Mouse (Mus musculus): ENCODE data around the gene Plcxd2.

The Plcxd2 gene

DNA sequence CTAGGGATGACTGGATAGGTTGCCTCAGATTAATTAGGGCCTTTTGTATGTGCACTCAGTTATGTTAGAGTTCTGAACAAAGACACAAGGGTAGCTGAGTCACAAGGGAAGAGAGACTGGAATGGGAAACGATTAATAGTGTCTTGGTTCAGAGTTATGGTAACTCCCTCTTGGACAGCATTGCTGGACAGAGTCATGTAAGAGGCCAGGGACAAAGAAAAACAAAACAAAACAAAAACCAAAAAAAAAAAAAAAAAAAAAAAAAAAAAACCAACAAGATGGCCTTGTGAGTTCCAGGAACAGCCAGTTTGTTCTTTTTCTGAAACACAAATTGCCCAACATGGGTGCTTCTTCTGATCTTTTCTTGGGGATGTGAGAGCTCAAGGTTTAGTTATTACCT is 23.8 kb downstream of the Plcxd2 start:
- DNase-seq (ENCODE audit: low read depth): no peak

DNA sequence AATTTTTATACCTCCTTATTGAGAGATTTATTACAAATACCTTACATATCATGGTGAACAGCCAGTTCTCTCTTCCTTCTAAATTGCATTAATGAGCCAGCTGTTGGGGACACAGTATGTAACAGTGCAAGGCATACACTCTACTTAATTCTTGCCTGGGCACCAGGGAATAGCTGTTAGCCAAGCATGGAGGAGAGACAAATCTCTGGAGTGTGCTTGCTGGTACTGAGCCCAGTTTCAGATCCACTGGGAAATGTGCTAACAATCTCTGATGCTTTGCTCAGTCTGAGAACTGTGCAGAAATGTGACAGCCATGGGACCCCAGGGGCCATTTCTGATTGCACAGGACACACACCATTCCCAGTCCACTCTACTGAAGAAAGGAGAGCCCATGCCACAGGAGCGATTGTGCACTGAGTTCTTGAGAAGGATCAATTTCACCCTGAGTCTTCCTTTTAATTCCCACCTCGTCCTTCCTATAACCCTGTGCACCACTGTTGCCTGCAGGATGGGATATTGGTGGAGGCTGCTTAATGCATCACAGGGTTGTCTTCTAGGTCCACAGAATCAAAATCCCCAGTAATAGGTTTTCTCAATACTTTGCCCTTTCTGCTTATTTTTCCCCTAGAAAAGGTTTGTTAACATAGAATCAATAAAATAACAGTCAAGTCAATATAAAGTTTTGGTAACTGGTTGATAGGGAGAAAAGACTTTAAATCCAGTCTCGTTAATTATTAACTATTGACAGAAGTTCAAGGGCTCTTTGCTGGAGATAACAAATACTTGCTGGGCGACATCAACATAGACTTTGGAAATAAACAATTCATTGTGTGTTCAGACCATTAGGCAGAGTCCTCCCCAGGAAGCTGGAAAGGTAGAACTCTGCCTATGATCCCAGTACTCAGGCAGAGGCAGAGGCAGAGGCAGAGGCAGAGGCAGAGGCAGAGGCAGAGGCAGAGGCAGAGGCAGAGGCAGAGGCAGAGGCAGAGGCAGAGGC is 25.1 kb downstream of the Plcxd2 start:
- no peak for DNase-seq (ENCODE audit: low read depth)

DNA sequence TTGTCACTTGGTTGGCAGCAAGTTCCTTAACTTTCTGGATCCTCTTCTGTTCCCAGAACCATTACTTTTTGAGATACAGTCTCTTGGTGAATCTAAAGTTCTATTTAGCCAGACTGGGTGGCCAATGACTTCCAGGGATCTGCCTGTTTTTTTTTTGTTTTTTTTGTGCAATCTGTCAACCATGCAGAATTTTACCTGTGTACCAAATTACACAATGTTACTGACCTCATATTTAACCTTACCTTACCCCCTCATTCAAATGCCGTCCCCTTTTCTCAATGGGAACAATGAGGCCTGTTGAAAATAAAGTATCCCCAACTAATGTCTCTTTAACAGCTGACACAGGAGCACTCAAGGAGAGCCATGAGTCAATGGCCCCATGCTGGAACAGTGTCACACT is 33.8 kb downstream of the Plcxd2 start:
- no peak for DNase-seq (ENCODE audit: low read depth)

DNA sequence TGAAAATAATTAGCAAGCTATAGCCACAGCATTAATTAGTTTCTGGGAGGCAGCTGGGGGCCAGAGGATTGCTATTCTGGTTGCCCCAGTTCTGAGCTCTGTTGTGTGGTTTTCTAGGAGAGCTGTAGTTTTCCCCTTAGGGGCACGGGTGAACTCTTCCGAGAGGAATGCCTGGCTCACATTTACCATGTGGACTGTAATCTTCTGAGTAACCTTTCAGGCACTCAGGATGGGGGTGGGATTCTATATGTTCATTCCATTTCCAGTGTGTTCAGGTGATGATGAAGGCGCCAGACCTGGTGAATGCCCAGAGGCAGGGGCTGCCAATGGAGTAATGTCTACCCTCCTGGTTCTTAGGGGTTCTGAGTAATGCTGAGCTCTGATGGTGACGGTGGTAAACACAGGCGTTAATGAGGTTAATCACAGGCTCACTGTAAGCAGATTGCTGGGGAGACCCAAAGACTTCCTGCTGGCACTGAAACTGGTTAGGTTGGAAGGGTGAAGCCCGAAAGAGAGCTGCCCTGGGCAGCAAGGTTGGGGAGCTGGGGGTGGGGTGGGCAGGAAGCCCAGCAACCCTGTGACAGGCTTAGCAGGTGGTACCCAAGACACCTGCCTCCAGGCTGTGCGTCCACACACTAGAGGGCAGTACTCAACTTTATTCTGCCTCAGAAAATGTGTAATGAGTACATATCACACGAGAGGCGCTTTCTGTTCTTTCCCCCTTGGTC is 35.9 kb downstream of the Plcxd2 start:
- peak; percentile 45 for DNase-seq (ENCODE audit: low read depth)

DNA sequence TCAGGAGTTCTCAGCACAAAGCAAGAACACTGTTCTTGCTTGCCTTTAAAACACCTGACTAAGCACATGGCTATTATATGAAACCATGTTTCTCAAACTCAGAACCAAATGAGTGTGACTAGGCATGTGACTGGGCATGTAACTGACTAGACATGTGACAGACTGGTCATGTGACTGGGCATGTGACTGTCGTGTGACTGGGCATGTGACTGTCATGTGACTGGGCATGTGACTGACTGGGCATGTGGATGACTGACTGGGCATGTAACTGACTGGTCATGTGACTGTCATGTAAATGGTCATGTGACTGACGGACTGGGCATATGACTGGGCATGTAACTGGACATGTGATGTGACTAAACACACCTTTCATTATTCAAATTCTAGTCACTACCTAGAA is 39.8 kb downstream of the Plcxd2 start:
- DNase-seq (ENCODE audit: low read depth): peak; percentile 32

DNA sequence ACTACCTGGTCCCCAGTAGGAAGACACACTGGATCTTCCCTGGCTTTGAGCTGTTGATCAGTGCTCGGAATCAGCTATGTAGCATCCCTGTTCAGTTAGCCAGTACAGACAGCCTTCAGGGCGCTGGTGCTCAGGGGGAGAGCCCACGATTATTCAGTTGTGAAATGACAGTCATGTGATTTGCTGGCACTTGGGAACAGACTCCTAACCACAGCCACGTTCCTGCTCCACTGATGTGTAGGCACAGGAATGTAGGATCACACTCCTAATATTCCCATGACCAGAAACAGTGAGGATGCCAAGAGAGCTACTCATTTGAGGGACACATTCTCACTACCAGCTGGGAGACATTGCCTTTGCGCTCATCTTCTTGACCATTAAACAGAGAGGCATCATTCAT is 41.3 kb downstream of the Plcxd2 start:
- no peak for DNase-seq (ENCODE audit: low read depth)

DNA sequence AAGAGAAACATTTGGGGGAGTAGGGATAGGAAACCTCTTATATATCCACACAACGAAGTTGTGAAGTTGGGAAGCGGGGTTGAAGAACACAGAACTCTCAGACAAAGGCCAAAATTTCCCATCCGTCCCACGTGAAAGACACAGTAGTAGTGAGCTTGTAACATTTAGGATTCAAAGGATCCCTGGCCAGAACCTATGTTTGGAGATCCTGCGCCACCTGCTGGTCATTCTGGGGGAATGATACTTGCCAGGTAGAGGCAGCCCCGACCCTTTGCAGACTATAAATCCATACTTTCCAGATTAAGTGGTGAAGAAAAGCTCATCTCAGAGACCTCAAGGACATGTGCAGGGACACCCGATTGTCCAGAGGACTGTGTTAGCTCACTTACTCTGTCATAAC is 42.5 kb downstream of the Plcxd2 start:
- peak; percentile 83 for DNase-seq (ENCODE audit: low read depth)

DNA sequence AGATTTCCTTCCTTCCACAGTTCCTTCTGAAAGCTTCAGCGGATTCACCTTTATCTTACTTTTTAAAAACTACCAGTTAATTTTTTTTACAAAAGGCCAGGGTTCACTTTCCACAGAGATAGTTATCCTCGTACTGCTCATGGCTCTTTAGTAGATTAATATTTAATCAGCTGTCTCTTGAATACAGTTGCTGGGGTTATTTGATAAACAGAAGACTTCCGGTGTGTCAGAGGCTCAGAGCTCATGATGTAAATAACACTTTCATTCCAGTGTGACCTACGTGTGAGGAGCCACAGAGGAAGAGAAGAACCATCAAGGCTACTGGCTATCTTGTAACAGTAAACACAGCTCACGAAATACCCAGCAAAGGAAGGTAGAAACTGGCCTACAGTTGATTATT is 43.4 kb downstream of the Plcxd2 start:
- DNase-seq (ENCODE audit: low read depth): no peak

DNA sequence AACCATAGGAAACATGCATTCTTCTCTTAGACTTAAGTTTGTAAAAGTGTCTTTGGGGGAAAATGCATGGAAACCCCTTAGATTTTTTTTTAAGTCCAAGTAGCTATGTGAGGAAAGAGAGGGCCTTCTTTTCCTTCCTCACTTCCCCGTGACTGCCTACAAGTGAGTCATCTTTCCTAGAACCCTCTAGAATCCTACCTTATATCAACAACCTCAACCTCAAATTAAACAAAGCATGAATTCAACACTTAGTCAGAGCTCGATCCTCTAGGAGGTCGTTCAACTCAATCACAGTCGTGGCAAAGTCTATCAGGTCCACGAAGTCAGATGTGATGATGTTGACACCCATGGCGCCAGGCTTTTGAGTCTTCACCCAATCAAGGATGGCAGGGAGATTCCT is 45.2 kb downstream of the Plcxd2 start:
- DNase-seq (ENCODE audit: low read depth): no peak

DNA sequence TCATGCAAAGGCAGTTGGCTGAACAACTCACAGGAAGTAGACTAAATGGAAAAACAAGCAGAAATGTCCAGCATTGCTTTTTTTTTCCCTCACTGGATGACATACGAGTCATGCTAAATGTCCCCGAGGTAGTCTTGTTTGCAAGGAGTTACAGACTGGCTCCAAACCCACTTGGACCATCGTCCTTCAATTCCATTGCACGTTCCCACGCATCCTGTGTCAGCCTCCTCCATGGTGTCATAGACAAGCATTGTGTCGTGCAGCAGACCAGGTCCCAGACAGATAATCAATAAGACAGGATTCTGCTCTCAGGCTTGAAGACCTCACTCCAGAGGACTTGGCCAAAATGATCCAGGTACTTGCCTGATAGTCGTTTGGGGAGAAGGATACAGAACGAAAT is 46.2 kb downstream of the Plcxd2 start:
- DNase-seq (ENCODE audit: low read depth): no peak

DNA sequence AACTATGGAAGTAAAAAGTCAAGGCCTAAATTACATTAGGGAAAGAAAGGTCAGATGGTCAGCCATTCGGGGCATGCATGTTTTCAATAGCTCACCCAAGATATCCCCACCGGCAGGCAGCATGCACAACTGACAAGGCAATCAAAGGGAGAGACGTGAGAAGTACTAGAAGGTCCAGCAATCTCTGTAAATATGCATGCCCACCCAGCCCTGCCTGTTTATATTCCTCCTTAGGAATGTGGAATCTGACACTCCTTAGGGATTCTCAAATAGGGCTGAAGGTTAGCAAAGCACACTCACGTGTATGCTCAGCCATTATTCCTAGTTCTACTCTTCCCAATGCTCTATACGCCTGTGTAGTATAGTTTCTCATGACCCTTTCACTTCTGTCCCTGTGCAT is 46.9 kb downstream of the Plcxd2 start:
- no peak for DNase-seq (ENCODE audit: low read depth)

DNA sequence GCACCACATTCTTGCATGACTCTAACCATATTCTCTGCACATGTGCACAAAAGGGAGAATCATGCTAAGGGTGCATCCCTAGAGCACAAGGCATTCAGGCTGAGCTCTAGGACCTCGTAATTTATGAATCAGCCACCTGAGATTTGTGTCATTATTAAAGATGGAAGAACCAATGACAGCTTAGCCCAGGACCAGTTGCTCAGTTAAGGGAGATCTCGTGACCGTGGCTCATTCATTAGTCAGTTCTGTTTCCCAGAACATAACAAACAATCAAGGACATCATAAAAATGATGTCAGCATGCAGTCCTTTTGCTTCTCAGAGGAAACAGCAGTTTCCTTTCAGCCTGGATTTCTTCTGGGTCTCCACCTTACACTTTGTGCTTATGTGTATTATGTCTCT is 49.0 kb downstream of the Plcxd2 start:
- no peak for DNase-seq (ENCODE audit: low read depth)

DNA sequence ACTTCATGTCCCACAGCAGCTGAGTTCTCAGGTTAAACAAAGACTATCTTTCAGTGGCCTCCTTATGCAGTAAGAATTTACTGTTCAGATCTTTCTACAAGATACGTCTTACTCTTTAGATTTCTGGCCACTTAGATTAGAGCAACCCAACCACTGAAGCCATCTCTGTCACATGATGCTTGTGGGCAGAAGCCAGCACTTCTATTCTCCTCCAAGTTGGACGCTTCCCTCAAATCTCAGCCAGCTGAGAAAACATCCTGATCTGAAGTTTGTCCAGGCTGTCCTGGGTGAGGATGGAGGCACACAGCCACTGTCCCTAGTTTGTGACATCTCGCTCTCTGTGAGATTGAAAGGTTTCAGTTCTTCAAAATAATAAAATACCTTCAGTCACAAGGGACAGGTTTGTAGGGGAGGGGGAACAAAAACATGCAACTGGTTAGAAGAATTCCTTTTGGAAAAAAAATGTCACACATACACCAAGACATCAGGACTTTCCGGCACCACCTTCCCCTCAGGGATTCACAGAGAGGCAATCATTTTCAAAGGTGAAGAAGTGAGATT is 53.5 kb downstream of the Plcxd2 start:
- no peak for DNase-seq (ENCODE audit: low read depth)

DNA sequence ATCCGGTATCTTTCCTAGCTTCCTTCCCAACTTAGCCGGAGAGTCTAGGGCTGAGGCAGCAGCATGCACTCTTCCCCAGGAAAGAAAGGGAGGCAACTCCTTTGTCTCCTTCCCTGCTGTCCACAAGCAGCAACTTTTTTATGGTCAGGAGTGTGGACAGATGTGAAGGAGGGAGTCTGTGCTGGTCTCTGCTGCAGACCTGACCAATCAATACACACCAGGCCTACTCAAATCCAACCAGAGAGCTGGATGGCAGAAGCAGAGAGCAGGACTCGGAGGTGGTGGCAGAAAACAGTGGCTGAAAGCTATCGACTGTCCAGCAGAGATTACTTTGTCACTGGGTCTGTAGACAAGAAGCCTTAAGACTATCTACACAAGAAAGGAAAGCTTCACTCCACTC is 56.6 kb downstream of the Plcxd2 start, which contains the start of gene Phldb2:
Gene Phldb2, minus strand, starts transcription at position 205 of the 400 bp plus-strand sequence.
- DNase-seq (ENCODE audit: low read depth): no peak

DNA sequence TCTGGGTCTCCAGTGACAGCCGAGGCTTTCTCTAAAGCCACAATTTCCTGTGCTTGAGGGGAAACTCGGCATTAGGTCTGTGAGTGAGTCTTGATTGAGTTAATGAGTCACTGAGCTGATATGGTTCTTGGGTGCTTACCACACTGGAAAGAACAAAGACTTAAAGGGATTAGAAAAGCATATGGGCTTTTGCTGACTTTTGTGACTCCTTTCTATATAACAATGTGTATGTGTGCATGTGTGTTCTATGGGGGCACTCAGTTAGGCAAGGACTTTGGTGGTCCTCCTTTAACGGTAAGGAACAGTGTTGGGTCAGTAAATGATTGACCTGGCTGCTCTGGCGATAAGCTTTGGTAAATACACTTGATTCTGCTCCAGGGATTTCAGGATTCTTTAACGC is 57.5 kb downstream of the Plcxd2 start:
- DNase-seq (ENCODE audit: low read depth): peak; percentile 53

DNA sequence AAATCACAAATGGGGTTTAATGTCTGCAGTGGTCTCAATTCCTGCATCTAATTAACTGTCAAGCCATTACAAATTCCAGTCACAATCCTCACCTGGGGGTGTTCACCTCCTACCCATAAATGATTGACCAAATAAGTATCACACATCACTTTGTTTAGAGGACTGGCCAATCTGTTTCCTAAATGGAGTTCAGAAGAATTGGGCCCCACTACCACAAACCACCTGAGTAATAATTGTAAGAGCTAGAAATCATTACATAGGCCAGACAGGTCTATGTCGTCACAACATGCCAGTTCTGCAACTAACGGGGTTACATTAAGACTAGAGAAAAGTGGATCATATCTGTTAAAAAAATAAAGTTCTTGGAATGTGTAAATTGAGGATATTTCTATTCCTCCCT is 58.0 kb downstream of the Plcxd2 start:
- no peak for DNase-seq (ENCODE audit: low read depth)

DNA sequence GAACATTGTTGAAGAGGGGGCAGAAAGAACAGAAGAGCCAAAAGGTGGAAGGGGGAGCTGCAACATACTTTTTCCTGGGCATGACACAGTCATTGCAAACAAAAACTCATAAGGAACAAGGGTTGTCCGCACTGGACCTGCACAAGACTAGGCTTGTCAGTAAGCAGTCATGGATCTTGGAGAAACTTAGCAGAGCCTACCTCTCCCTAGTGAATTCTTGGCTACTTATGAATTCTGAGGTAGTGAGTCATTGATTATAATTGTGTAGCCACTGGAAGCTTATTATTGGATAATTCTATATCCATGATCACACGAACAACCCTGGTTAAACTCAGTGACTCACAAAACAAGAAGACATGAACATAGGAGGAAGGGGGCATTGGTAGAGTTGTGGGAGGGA is 63.7 kb downstream of the Plcxd2 start:
- no peak for DNase-seq (ENCODE audit: low read depth)

DNA sequence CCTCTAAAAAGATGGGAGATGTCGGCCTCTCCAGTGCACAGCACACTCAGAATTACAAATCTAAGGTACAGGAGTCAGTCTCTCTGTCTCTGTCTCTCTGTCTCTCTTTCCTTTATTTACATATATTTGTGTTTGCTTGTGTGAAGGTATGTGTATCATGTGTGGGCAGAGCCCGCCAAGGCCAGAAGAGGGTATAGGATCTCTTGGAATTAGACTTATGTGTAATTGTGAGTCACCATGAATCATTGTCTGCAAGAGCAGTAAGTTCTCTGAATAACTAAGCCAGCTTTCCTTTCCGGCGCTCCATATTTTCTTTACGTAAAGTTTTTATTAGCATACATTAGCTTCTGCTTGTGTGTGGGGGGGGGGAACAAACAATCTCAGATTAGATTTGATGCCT is 64.4 kb downstream of the Plcxd2 start:
- DNase-seq (ENCODE audit: low read depth): no peak

DNA sequence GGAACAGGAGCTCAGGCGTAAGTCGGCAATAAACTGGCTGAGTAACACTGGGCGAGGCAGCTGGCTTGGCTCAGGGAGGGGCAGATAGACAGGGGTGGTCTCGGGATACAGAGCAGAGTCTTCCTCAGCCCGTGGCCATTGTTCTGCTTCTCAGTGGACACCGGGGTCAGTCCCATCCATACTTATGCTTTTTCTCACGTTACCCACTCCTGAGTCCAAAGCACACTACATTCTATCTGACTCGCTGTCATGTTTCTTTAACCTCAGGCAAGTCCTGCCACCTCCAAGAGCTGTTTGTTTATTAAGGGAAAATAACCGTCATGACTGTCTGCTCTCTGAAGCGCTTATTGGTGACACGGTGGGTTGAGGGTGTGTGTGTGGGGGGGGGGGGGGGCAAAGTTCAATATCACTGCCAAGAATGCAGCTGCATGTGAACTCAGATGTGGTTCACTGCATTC is 64.8 kb downstream of the Plcxd2 start:
- DNase-seq (ENCODE audit: low read depth): no peak

DNA sequence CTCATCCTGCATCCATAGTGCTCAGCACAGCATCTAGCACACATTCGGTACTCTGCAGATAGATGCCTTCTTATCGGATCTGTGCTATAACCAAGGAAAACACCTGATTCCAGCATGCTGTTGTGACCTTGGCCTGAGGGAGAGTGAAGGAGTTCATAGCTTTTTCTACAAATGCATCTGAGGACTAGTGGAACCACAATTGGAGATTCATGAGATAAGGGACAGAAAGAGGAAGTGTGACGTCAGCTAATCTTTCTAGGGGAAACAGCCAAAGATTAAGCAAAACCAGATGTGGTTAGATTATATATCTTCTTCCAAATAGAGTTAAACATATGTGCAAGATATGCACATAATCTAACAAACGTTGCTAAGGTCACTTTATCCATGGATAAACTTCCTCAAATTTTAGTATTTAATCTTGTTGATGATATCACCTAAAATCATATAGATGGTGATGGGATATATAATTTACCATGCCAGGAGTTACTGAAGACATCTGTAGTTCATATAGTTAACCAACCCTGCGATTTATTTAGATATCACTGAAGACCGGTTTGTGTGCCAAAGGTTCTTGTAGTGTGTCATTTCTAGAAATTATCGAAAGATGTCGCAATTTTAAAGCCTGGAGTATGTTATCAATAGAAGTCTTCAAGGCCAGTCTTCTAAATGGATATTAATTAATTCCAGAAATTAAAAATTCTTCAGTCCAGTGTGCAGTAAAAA is 67.7 kb downstream of the Plcxd2 start:
- peak; percentile 85 for DNase-seq (ENCODE audit: low read depth)

DNA sequence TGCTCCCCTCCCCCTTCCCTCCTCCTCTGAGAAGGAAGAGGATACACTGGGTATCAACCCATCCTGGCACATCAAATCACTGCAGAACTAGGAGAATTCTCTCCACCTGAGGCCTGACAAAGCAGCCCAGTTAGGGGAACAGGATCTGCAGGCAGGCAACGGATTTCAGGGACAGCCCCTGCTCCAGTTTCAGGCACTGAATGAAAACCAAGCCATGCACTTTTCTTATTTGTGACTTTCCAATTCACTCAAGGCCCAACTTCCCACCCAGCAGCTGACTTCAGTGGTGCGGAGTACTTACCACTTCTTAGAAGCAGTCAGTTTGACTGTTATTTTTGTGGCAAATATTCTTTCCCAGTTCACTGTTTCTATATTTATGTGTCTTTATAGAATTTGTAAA is 69.3 kb downstream of the Plcxd2 start:
- no peak for DNase-seq (ENCODE audit: low read depth)

DNA sequence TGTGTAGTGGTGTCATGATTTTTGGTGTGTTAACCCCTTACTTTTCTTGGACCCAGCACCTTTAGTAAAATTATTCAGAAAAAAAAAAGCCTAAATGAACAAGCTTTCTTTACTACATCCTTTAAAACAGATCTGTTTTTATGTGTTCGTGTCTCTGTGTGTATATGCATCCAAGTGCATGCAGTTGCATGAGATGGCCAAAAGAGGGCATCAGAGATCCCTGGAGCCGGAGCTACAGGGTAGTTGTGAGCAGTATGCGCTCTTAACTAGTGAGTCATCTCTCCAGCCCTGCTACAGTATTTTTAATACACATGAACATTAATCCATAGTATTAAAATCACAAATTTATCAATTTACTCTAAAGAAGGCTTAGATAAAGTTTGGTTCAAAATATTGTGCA is 70.6 kb downstream of the Plcxd2 start:
- peak; percentile 27 for DNase-seq (ENCODE audit: low read depth)
